Mouse (Mus musculus) forebrain, postnatal 0 days (tissue): ENCODE measurements around the gene Gm21913. TPM values are rescaled to one million over a fixed set of nuclear protein-coding genes. Genes with fewer than 3 reads are reported as not detected.
"Not testable (repeated sequence)": the region's sequence is repeated elsewhere in the genome, so short reads cannot be mapped to it uniquely, and the experiment has no call there.

Source experiments
- ATAC-seq: fragments of 200-750 bp; cut with Nextera tagmentation; 2 replicates; pipeline ENCODE4 v1.8.0; 2017; ENCODE audit warnings: mild to moderate bottlenecking, moderate library complexity
- DNase-seq: peaks from one replicate; pipeline ENCODE4 v3.0.0-alpha.2; 2015
- H3K27ac ChIP-seq: fragments of 300-500 bp; sonication (generic); 2 replicates; pipeline ENCODE4 v1.5.1; 2014; ENCODE audit warnings: low read depth, mild to moderate bottlenecking, antibody characterized with exemption, low read length, moderate library complexity, mixed read lengths
- H3K27me3 ChIP-seq: fragments of 300-500 bp; sonication (generic); 2 replicates; pipeline ENCODE4 v1.6.1; 2014; ENCODE audit warnings: mild to moderate bottlenecking, low read length, mixed read lengths; ENCODE audit not compliant: insufficient read depth
- H3K36me3 ChIP-seq: fragments of 300-500 bp; sonication (generic); 2 replicates; pipeline ENCODE4 v1.6.1; 2014; ENCODE audit warnings: mild to moderate bottlenecking, moderate library complexity; ENCODE audit not compliant: insufficient read depth
- H3K4me1 ChIP-seq: fragments of 300-500 bp; sonication (generic); 2 replicates; pipeline ENCODE4 v1.6.1; 2014; ENCODE audit warnings: antibody characterized with exemption; ENCODE audit not compliant: insufficient read depth
- H3K4me2 ChIP-seq: fragments of 300-500 bp; sonication (generic); 2 replicates; pipeline ENCODE4 v1.6.1; 2014; ENCODE audit warnings: low read depth, mild to moderate bottlenecking, moderate library complexity
- H3K4me3 ChIP-seq: fragments of 300-500 bp; sonication (generic); 2 replicates; pipeline ENCODE4 v1.5.1; 2014; ENCODE audit warnings: low read depth, low read length, mixed read lengths
- H3K9ac ChIP-seq: fragments of 300-500 bp; sonication (generic); 2 replicates; pipeline ENCODE4 v1.6.1; 2014; ENCODE audit warnings: mild to moderate bottlenecking
- H3K9me3 ChIP-seq: fragments of 300-500 bp; sonication (generic); 2 replicates; pipeline ENCODE4 v1.6.1; 2016; ENCODE audit warnings: low read length
- WGBS: fragments of 180-500 bp; shearing (Covaris S2); extraction: QIAGEN DNeasy Blood & Tissue Kit; methylation state at CpG from one replicate; pipeline ENCODE4 v1.1.7; 2014; 5-methylcytosine and 5-hydroxymethylcytosine counted together
- polyA plus RNA-seq: library from polyadenylated mRNA; unstranded; fragments of >200 nt; fragmentation: Nextera tagmentation; extraction: Ambion mirVana; gene quantifications from 2 replicates; pipeline ENCODE4 v1.2.1, GENCODE M21; 2015
- total RNA-seq: library from RNA; depleted of rRNA; stranded (reverse); fragments of >200 nt; gene quantifications from 2 replicates; pipeline ENCODE4 v1.2.3, GENCODE M21; 2014; rRNA removed

Gm21913 gene
- not detected in 2 replicates for total RNA-seq
- not detected in 2 replicates for polyA plus RNA-seq

- not testable (repeated sequence) for DNase-seq, H3K36me3 ChIP-seq, H3K27me3 ChIP-seq, H3K4me1 ChIP-seq, H3K4me3 ChIP-seq, ATAC-seq, H3K4me2 ChIP-seq, H3K9ac ChIP-seq, H3K27ac ChIP-seq, H3K9me3 ChIP-seq
- WGBS: no CpG with 5 or more reads among the region's 3 CpGs
Measured at GRCm38 (mm10) chrY:74623596-74623995, at the start of gene Gm21913. Gene Gm21913, plus strand, starts transcription at chrY:74623896.

Other genes with a start within 250 kb of the Gm21913 start
- not detected in 2 replicates for gene Gm29110, start 153.4 kb upstream of the Gm21913 start, total RNA-seq
- not detected in 2 replicates for gene Gm29110, start 153.4 kb upstream of the Gm21913 start, polyA plus RNA-seq